Mouse (Mus musculus): ENCODE data around the gene Atad1. TPM values are rescaled to one million over a fixed set of nuclear protein-coding genes. Genes with fewer than 3 reads are reported as not detected.

The Atad1 gene
- polyA plus RNA-seq (2017; shearing (Covaris generic)) = 116 TPM

GRCm38 (mm10) chr19:32739686-32740085 is at the start of gene Atad1:
TSS of gene Atad1 (minus strand) at chr19:32739786.

GRCm38 (mm10) chr19:32756900-32757725 is 17.5 kb upstream of the Atad1 start, which contains the start of gene Pten:
TSS of gene Pten (plus strand) at chr19:32757497.

Other genes starting within 250 kb of the Atad1 start
- 0.49 TPM for gene Papss2, start 144.0 kb downstream of the Atad1 start, polyA plus RNA-seq (2017; shearing (Covaris generic))
- gene Pten, start 17.7 kb upstream of the Atad1 start, polyA plus RNA-seq (2017; shearing (Covaris generic)) = 28.7 TPM

Data from inflammation-experienced regulatory T-cells, adult 16 weeks (primary cell).